Mouse (Mus musculus): ENCODE measurements at regions not wholly inside any gene's neighbourhood (a gene's known extent, or its start where the extent isn't known, plus 50 kb on each side); places are given as distances from the start of the nearest gene placed in this dataset.

DNA sequence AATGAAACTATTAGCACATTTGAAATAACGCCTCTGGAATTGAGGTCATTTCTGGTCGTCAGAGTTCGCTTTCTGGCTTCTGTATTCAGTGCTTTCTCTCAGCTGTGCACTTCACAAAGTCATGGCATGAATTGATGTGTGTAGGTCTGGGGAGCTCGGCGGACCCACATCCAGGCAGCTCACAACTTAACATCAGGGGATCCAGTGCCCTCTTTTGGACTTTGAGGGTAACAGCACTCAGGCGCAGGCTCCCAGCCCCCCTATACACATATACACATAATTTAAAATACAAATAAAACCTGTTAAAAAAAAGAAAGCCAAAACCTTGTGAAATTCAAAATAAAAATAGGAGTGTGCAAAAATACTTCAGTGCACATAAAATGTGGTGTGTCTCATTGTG lies 132.8 kb upstream of the Zfp217 start:
- TF ChIP-seq POLR2A (IDR thresholded peaks at IDR 0.05; ENCODE audit: borderline replicate concordance, control insufficient read depth, low read depth, low read length): no peak
- TF ChIP-seq CTCF (IDR thresholded peaks at IDR 0.05; ENCODE audit: control insufficient read depth, insufficient read depth, low read length): peak; percentile 35; the same call in 1 of the 2 replicates

Measured in bone marrow, adult 2 months (tissue).